Mouse (Mus musculus) NIH3T3 (cell line): ENCODE measurements at regions not wholly inside any gene's neighbourhood (a gene's known extent, or its start where the extent isn't known, plus 50 kb on each side); places are given as distances from the start of the nearest gene placed in this dataset.

ENCODE experiments used
- DNase-seq: peaks from one replicate; pipeline ENCODE4 v3.0.0-alpha.2; 2012; ENCODE audit warnings: low read depth

GRCm38 (mm10) chr15:11572063-11572462 lies 172.6 kb upstream of the Tars start:
- DNase-seq = no peak

GRCm38 (mm10) chr15:11565503-11566031 lies 166.1 kb upstream of the Tars start:
- no peak for DNase-seq

GRCm38 (mm10) chr15:11552568-11552967 lies 153.1 kb upstream of the Tars start:
- DNase-seq = no peak

GRCm38 (mm10) chr15:11552110-11552509 lies 152.6 kb upstream of the Tars start:
- DNase-seq = peak; percentile 36

GRCm38 (mm10) chr15:11539485-11539884 lies 140.0 kb upstream of the Tars start:
- no peak for DNase-seq

GRCm38 (mm10) chr15:11536076-11536620 lies 136.7 kb upstream of the Tars start:
- DNase-seq = peak; percentile 66

- no peak for DNase-seq
Observed at GRCm38 (mm10) chr15:11534404-11535251, 135.2 kb upstream of the Tars start.

- peak; percentile 68 for DNase-seq
Observed at GRCm38 (mm10) chr15:11533616-11534015, 134.2 kb upstream of the Tars start.

- no peak for DNase-seq
Observed at GRCm38 (mm10) chr15:11533002-11533610, 133.6 kb upstream of the Tars start.

GRCm38 (mm10) chr15:11532536-11532935 lies 133.1 kb upstream of the Tars start:
- no peak for DNase-seq

GRCm38 (mm10) chr15:11529819-11530810 lies 130.7 kb upstream of the Tars start:
- DNase-seq = peak; percentile 45

GRCm38 (mm10) chr15:11524337-11525106 lies 125.1 kb upstream of the Tars start:
- peak; percentile 70 for DNase-seq

GRCm38 (mm10) chr15:11518565-11518964 lies 119.1 kb upstream of the Tars start:
- no peak for DNase-seq

GRCm38 (mm10) chr15:11517892-11518291 lies 118.4 kb upstream of the Tars start:
- DNase-seq = no peak

- DNase-seq = peak; percentile 39
Observed at GRCm38 (mm10) chr15:11505076-11505639, 105.7 kb upstream of the Tars start.

GRCm38 (mm10) chr15:11496436-11496835 lies 97.0 kb upstream of the Tars start:
- DNase-seq = peak; percentile 56

GRCm38 (mm10) chr15:11489116-11489515 lies 89.7 kb upstream of the Tars start:
- DNase-seq = no peak

GRCm38 (mm10) chr15:11487268-11487783 lies 87.9 kb upstream of the Tars start:
- DNase-seq = no peak

- no peak for DNase-seq
Observed at GRCm38 (mm10) chr15:11483916-11484315, 84.5 kb upstream of the Tars start.
